Mouse (Mus musculus) MEL (cell line): ENCODE measurements around the gene Tdrd6. TPM values are rescaled to one million over a fixed set of nuclear protein-coding genes. Genes with fewer than 3 reads are reported as not detected.

Experiments
- DNase-seq: peaks from one replicate; pipeline ENCODE4 v3.0.0; 2011; ENCODE audit warnings: low read depth, low spot score
- H3K27ac ChIP-seq: 2 replicates; pipeline ENCODE4 v1.5.1; 2012; ENCODE audit warnings: low read depth, mild to moderate bottlenecking, control low read depth, low read length, moderate library complexity; ENCODE audit not compliant: control insufficient read depth
- H3K27me3 ChIP-seq, 2 experiments: fragments of 150-350 bp in 1 of 2; sonication (generic) in 1 of 2; 2 replicates each; pipeline ENCODE4 v1.6.1; 2012; ENCODE audit warnings: low read length in 2 of 2, mild to moderate bottlenecking in 2 of 2, improper control_type of control experiment in 1 of 2, moderate library complexity in 1 of 2; ENCODE audit not compliant: insufficient read depth in 2 of 2, control insufficient read depth in 1 of 2
- H3K36me3 ChIP-seq, 2 experiments: 2 replicates each; pipeline ENCODE4 v1.6.1; 2012 to 2014; ENCODE audit warnings: low read length in 2 of 2, improper control_type of control experiment in 1 of 2, inconsistent platforms in 1 of 2, mild to moderate bottlenecking in 1 of 2; ENCODE audit not compliant: insufficient read depth in 2 of 2, control insufficient read depth in 1 of 2
- H3K4me1 ChIP-seq, 2 experiments: fragments of 150-350 bp in 1 of 2; sonication (generic) in 1 of 2; 2 replicates each; pipeline ENCODE4 v1.6.1; 2012; ENCODE audit warnings: low read length in 2 of 2, improper control_type of control experiment in 1 of 2, mild to moderate bottlenecking in 1 of 2; ENCODE audit not compliant: insufficient read depth in 2 of 2, control insufficient read depth in 1 of 2
- H3K4me3 ChIP-seq, 2 experiments: fragments of 150-350 bp in 1 of 2; sonication (generic) in 1 of 2; 2 replicates each; pipeline ENCODE4 v1.5.1; 2012; ENCODE audit warnings: low read depth in 2 of 2, low read length in 2 of 2, mild to moderate bottlenecking in 2 of 2, moderate library complexity in 2 of 2, control low read depth in 1 of 2, improper control_type of control experiment in 1 of 2; ENCODE audit not compliant: control insufficient read depth in 1 of 2, insufficient read depth in 1 of 2
- H3K79me2 ChIP-seq: 2 replicates; pipeline ENCODE4 v1.6.1; 2012; ENCODE audit warnings: mild to moderate bottlenecking, low read length, moderate library complexity; ENCODE audit not compliant: control insufficient read depth, poor library complexity, insufficient read depth
- H3K9ac ChIP-seq: 2 replicates; pipeline ENCODE4 v1.6.1; 2012; ENCODE audit warnings: low read depth, mild to moderate bottlenecking, control low read depth, low read length, moderate library complexity; ENCODE audit not compliant: control insufficient read depth, poor library complexity, severe bottlenecking
- H3K9me3 ChIP-seq: fragments of 150-350 bp; sonication (generic); replicated peaks from 2 replicates; pipeline ENCODE4 v1.6.1; 2012; ENCODE audit warnings: mild to moderate bottlenecking, low read length, improper control_type of control experiment, moderate library complexity; ENCODE audit not compliant: insufficient read depth
- BHLHE40 ChIP-seq: IDR thresholded peaks from 2 replicates; pipeline ENCODE4 v1.6.1; 2012; ENCODE audit warnings: low read depth, mild to moderate bottlenecking, inconsistent platforms, low read length, improper control_type of control experiment, borderline replicate concordance
- CTCF ChIP-seq, 3 experiments: IDR thresholded peaks in 2 of 3; conservative IDR thresholded peaks in 1 of 3; 2 replicates each; pipeline ENCODE4 v1.5.1; 2011 to 2012; ENCODE audit warnings: low read length in 3 of 3, low read depth in 2 of 3, mild to moderate bottlenecking in 2 of 3, improper control_type of control experiment in 1 of 3, inconsistent platforms in 1 of 3, mixed read lengths in 1 of 3, moderate library complexity in 1 of 3; ENCODE audit not compliant: control insufficient read depth in 1 of 3, insufficient read depth in 1 of 3, poor library complexity in 1 of 3, severe bottlenecking in 1 of 3
- E2F4 ChIP-seq: IDR thresholded peaks from 2 replicates; pipeline ENCODE4 v1.6.1; 2011; ENCODE audit warnings: low read depth, low read length, improper control_type of control experiment, borderline replicate concordance
- ELF1 ChIP-seq: IDR thresholded peaks from 2 replicates; pipeline ENCODE4 v1.6.1; 2014; ENCODE audit warnings: low read depth, mild to moderate bottlenecking, inconsistent platforms, low read length, improper control_type of control experiment, moderate library complexity
- ETS1 ChIP-seq: IDR thresholded peaks from 2 replicates; pipeline ENCODE4 v1.6.1; 2012; ENCODE audit warnings: low read depth, mild to moderate bottlenecking, inconsistent platforms, low read length, improper control_type of control experiment, moderate library complexity
- GATA1 ChIP-seq: IDR thresholded peaks from 2 replicates; pipeline ENCODE4 v1.6.1; 2011; ENCODE audit warnings: low read depth, low read length, improper control_type of control experiment
- HCFC1 ChIP-seq: IDR thresholded peaks from 2 replicates; pipeline ENCODE4 v1.6.1; 2012; ENCODE audit warnings: low read depth, mild to moderate bottlenecking, inconsistent platforms, low read length, improper control_type of control experiment, moderate library complexity
- JUND ChIP-seq: IDR thresholded peaks from 2 replicates; pipeline ENCODE4 v1.6.1; 2011; ENCODE audit warnings: low read depth, mild to moderate bottlenecking, improper control_type of control experiment, low read length
- MAX ChIP-seq: IDR thresholded peaks from 2 replicates; pipeline ENCODE4 v1.6.1; 2011; ENCODE audit warnings: low read length, improper control_type of control experiment
- MAZ ChIP-seq: IDR thresholded peaks from 2 replicates; pipeline ENCODE4 v1.6.1; 2012; ENCODE audit warnings: low read depth, mild to moderate bottlenecking, inconsistent platforms, low read length, improper control_type of control experiment
- MEF2A ChIP-seq: IDR thresholded peaks from 2 replicates; pipeline ENCODE4 v1.6.1; 2014; ENCODE audit warnings: low read depth, mild to moderate bottlenecking, inconsistent platforms, low read length, improper control_type of control experiment; ENCODE audit not compliant: poor library complexity, insufficient replicate concordance, severe bottlenecking; ENCODE audit errors: extremely low read depth
- MYB ChIP-seq: IDR thresholded peaks from 2 replicates; pipeline ENCODE4 v1.6.1; 2011; ENCODE audit warnings: mild to moderate bottlenecking, low read depth, low read length, improper control_type of control experiment
- RCOR1 ChIP-seq: IDR thresholded peaks from 2 replicates; pipeline ENCODE4 v1.6.1; 2012; ENCODE audit warnings: low read depth, mild to moderate bottlenecking, inconsistent platforms, low read length, improper control_type of control experiment
- SIN3A ChIP-seq: IDR thresholded peaks from 2 replicates; pipeline ENCODE4 v1.6.1; 2012; ENCODE audit warnings: low read length, improper control_type of control experiment, inconsistent platforms
- TCF12 ChIP-seq: IDR thresholded peaks from 2 replicates; pipeline ENCODE4 v1.6.1; 2014; ENCODE audit warnings: low read depth, mild to moderate bottlenecking, inconsistent platforms, low read length, improper control_type of control experiment, moderate library complexity
- USF1 ChIP-seq: IDR thresholded peaks from 2 replicates; pipeline ENCODE4 v1.6.1; 2014; ENCODE audit warnings: low read depth, mild to moderate bottlenecking, inconsistent platforms, low read length, improper control_type of control experiment, moderate library complexity
- ZC3H11A ChIP-seq: IDR thresholded peaks from 2 replicates; pipeline ENCODE4 v1.6.1; 2012; ENCODE audit warnings: low read depth, mild to moderate bottlenecking, inconsistent platforms, low read length, improper control_type of control experiment
- polyA plus RNA-seq, 2 experiments: library from polyadenylated mRNA; stranded (reverse) in 1 of 2; unstranded in 1 of 2; fragments of >175 nt in 1 of 2; fragments of >200 nt in 1 of 2; gene quantifications; 2 replicates each; pipeline versions ENCODE4 v1.2.1 to v1.2.4; 2012; ENCODE audit warnings: low replicate concordance in 2 of 2, low read depth in 1 of 2; ENCODE audit not compliant: insufficient read length in 2 of 2, insufficient read depth in 1 of 2, missing spikeins in 1 of 2
- total RNA-seq: library from RNA; depleted of rRNA; stranded (reverse); fragments of 300-350 nt; gene quantifications from 2 replicates; pipeline ENCODE4 v1.2.3, GENCODE M21; 2012

Tdrd6 gene
- total and polyA plus RNA-seq, 3 experiments: not detected

GRCm38 (mm10) chr17:43587278-43587677, 42.8 kb downstream of the Tdrd6 start:
- Histone ChIP-seq H3K4me3 (no peak overlapping the region), H3K9ac (no peak overlapping the region), H3K4me1 (no peaks in the 10 kb centered on the region), H3K79me2 (no peaks in the 10 kb centered on the region), H3K9me3 (no peaks in the 10 kb centered on the region), H3K27ac (no peak overlapping the region), H3K27me3 (no peaks in the 10 kb centered on the region), H3K36me3 (no peaks in the 10 kb centered on the region)
- TF ChIP-seq JUND (no peak), MAZ (no peak), BHLHE40 (no peak), SIN3A (no peak), HCFC1 (no peak), USF1 (no peak), ETS1 (no peak)
- DNase-seq: no peak

- Histone ChIP-seq H3K4me1 (no peaks in the 10 kb centered on the region), H3K36me3 (no peaks in the 10 kb centered on the region), H3K9me3 (no peaks in the 10 kb centered on the region), H3K79me2 (no peaks in the 10 kb centered on the region), H3K4me3 (no peak overlapping the region), H3K9ac (no peak overlapping the region), H3K27me3 (no peaks in the 10 kb centered on the region), H3K27ac (no peak overlapping the region)
- DNase-seq: no peak
- TF ChIP-seq TCF12 (no peak), E2F4 (no peak), RCOR1 (no peak), MAX (no peak), CTCF (IDR thresholded peaks at IDR 0.05 in 2 of 3, conservative IDR thresholded peaks at IDR 0.05 in 1 of 3; ENCODE audit: control insufficient read depth in 1 of 3, insufficient read depth in 1 of 3, low read depth in 2 of 3, low read length in 3 of 3, poor library complexity in 1 of 3, severe bottlenecking in 1 of 3) (no peak), MEF2A (no peak), GATA1 (no peak), MYB (no peak), HCFC1 (no peak), ELF1 (no peak), ZC3H11A (no peak)
Measured at GRCm38 (mm10) chr17:43584771-43585170, 45.3 kb downstream of the Tdrd6 start.
